Mouse (Mus musculus) monocyte, adult 2 months (primary cell): Measurements from ENCODE around the gene Mturn.

Experiments
- DNase-seq, 2 experiments: peaks; one replicate each; pipeline ENCODE4 v3.0.0; 2022; ENCODE audit warnings: low spot score in 2 of 2, low read depth in 1 of 2

The Mturn gene

DNA sequence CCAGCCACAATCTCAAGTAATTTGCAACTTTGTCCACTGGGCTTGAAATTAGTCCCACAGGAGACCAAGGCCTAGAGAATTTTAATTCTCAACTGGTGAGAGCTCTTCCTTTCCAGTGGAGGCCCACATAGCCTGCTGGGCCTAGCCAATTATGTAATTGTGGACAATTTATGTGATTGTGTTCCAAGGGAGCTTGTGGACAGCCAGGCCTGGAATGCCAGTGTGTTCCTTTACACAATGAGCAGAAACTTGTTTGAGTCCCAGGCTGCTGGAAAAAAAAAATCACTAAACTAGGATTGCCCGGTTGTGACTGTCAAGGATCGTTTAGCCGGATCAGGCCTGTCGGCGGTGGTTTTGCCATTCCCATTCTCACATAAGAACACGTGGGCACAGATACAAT, 11.9 kb downstream of the Mturn start:
- DNase-seq: no peak

- no peak for DNase-seq
Measured at GRCm38 (mm10) chr6:54698691-54699476, 17.5 kb downstream of the Mturn start.

- DNase-seq: peak; percentile 33 to 65
Measured at GRCm38 (mm10) chr6:54699477-54700056, 18.1 kb downstream of the Mturn start.

DNA sequence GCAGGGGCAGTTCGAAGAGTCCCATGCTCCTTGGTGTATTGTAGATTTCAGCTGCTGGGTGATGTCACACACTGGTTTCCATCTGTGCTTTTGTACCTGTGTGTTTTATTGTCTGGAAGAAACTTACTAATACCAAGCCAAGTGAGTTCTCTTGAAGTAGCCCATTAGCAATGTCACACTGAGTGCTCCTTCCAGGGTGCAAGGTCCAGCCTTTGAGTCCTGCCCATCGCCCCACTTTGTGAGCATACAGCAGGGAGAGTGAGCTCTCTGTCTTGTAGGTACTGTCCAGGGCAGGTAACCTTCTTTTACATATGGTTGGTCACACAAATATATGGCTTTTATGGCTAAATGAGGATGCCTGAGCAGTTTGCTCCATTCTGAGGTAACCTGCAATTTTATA, 19.1 kb downstream of the Mturn start:
- DNase-seq: no peak

DNA sequence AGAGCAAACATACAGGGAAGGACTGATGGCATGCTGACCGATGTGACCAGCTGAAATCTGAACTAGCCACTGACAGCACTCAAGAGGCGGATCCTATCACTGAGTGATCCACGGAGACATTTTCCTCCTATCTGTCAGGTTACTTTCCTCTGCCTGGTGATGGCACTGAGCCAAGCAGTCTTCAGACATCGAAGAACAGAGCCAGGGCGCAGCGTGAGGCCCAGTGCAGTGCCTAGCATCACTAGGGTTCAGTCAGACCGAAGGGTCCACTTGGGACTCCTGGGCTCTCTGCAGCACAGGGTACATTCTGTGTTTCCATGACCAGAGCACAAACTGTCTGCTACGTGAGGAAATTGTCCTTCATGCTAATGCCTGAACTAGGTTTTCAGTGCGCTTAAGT, 20.5 kb downstream of the Mturn start:
- no peak for DNase-seq

DNA sequence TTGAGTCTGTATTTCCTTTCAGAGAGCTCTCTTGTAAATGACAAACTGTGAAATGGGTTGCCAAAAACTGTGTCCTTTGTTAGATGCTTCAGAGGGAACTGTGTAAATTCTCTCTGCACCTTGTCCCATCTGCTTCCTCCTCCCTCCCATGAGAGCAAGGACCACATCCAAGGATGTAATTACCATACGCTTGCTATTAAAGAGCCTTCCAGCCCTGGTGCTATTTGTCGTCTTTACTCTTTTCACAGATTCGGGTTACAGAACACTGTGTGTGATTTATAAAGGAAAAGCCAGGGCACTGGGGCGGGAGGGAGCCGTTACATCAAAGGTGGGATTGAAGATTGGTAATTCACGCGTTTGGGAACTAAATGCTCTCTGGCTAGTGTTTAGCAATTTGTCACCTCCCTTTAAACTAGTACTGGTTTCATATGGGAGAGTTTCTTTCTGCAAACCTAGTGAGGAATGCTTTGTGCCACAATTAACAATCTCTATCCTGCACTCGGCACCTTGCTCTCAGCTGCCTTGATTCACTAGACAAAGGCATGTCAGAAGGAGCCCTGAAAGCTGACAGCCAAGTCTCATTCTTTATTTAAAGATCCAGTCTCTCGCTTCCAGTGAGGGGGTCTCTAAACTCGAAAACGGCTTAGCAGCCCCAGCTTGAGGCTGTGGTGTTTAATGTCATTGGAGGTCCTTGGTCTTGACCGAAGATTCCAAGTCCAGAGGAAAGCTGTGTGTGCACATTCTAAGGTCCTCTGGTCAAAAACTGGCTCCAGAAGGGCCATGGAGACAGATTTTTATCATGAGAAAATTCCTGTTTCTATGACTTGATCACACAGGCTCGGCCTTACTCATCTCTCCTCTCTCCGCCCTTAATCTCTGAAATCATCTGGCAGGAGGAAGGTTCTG, 22.5 kb downstream of the Mturn start:
- no peak for DNase-seq

DNA sequence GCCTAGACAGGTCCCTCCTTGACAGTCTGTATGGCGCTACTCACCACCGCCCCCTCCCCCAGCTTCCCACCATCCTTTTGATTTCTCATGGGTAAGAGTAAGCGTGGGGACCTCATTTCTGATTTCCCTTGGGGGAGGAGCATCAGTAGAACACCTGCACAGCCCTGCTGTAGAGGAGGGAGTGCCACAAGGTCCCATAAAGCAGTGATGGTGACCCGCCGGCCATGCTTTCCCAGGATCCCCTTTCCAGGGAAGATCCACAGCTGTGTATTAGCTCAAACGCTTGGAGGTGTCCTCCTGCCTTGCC, 23.1 kb downstream of the Mturn start:
- DNase-seq: no peak

- no peak for DNase-seq
Measured at GRCm38 (mm10) chr6:54704847-54705246, 23.4 kb downstream of the Mturn start.

GRCm38 (mm10) chr6:54705387-54705909, 24.0 kb downstream of the Mturn start:
- DNase-seq: peak in 1 of 2 experiments; percentile 33

DNA sequence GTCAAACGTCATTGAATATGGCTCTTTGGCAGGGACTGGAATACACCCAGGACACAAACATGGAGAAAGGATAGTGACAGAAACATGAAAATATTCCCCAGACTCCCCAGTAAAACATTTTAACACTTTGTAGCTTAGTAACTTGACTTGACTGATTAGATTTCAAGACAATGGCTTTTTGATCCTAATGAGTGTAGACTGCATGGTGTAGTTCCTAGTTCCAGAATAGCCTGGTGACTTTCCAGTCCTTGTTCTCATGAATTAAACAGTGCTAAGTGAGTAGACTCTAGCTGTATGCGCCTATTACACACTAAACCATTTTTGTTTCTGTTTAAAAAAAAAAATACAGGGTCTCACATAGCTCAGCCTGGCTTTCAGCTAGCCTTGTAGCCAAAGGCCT, 24.7 kb downstream of the Mturn start:
- DNase-seq: no peak

DNA sequence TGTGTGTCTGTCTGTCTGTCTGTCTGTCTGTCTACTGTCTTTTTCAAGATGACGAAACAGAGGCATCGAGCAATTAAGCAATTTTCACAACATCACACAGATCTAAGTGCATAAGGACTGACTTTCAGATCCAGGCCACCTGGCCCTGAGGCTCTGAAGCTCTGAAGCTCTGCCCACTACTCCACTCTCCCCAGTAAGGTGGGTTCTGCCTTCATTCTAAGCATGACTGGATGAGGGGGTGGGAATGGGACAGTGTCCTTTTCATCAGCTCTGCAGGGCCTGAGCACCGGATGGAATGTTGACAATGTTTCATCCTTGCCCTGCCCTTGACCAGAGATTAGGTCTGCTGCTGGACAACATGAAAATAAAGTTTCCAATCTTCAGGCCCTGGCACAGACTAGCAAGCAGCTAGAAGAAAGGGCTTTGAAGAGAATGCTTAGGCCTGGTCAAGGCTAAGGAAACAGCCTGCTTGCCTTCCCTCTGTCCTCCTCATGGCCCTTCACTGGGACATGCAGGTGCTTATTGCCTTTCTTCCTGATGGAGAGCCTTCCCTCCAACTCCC, 25.3 kb downstream of the Mturn start:
- DNase-seq: no peak

DNA sequence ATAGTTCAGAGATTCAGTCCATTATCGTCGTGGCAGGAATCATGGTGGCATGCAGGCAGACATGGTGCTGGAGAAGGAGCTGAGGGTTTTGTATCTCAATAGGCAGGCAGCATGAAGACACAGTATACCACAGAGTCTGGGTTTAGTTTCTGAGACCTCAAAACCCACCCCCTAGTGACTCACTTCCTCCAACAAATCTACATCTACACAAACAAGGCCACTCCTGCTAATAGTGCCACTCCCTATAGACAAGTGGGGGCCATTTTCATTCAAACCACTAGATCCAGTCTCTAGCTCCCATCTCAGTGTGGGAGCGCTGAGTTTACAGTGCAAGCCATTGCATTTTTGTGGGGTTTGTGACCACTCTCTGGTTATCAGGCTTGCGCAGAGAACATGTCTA, 27.2 kb downstream of the Mturn start:
- DNase-seq: no peak

DNA sequence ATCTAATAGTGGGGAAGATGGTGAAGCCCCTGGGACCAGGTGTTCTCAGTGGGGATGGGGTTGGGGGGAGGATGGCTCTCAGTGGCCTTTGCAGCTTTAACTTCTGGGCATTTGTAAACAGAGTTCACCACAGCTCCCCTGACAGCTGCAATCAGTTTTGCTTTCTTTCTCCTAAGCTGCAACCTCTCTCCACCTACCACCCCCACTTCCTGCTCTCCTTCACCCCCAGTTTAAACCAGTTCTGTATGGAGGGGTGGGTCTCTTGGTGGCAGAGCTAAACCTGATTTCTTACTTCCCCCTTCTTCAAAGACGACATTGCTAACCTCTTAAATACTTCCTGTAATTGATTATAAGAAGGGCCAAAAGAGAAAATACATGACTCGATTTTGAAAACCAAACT, 34.3 kb downstream of the Mturn start:
- no peak for DNase-seq

DNA sequence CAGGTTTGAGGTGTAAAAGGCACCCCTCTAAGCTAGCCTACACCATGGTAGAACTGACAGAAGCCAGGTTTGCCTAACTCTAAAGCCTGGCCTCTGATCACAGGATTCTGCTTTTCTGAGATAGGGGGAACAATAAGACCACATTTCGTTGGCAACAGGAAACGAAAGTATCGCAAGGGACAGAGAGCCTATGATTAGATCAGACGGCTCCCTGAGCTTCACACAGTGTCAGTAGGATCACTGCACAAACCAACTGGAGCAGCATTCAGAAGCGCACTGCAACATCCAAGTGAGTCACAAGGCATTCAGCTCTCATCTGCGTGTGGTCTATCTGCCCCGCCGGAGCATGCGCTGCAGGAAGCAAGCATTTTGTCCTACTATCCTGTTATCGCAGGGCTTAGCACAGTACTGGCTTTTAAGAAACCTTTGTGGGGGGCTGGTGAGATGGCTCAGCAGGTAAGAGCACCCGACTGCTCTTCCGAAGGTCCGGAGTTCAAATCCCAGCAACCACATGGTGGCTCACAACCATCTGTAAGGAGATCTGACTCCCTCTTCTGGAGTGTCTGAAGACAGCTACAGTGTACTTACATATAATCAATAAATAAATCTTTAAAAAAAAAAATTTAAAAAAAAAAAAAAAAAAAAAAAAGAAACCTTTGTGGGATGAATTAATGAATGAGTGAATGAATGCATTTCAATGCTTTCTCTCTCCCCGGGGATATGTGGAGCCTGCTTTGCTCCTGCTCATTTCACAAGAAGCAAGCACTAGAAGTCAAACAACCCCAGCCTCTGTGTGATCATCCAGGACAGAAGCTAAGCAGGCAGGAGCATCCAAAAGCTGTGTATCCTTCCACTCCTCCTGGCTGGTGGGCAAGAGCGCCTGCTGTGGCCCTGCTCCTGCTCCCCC, 37.6 kb downstream of the Mturn start:
- DNase-seq: peak in 1 of 2 experiments; percentile 46

- no peak for DNase-seq
Measured at GRCm38 (mm10) chr6:54719686-54720310, 38.4 kb downstream of the Mturn start.

GRCm38 (mm10) chr6:54720512-54721251, 39.3 kb downstream of the Mturn start:
- no peak for DNase-seq

GRCm38 (mm10) chr6:54721252-54721635, 39.8 kb downstream of the Mturn start:
- no peak for DNase-seq

DNA sequence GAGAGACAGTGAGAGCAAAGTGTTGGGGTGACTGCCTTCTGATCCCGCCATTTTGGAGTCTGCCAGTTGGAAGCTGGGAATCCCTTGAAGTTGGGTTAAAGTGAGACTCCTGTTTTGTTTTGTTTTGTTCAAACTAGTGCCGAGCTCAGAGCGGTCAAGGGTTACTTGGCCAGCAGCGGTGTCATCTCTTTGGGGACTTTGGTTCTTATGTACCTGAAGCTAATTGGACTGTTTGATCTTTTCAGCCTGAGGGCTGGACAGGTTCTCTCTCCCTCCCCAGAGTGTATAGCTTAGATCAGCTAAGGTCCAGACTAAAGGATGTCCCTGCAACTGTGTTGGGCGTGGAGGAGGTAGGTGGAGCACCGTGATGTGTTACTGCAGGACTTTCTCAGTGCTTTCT, 44.9 kb downstream of the Mturn start:
- no peak for DNase-seq

- no peak for DNase-seq
Measured at GRCm38 (mm10) chr6:54726796-54727195, 45.4 kb downstream of the Mturn start.
